Mouse (Mus musculus) kidney, adult 10 weeks (tissue): ENCODE results near the gene Ctu1. TPM values are rescaled to one million over a fixed set of nuclear protein-coding genes. Genes with fewer than 3 reads are reported as not detected.

Experiments
- polyA plus RNA-seq: library from polyadenylated mRNA; stranded (reverse); fragments of 350-450 nt; fragmentation: Illumina TruSeq; extraction: RNeasy Lipid Tissue Mini Kit (QIAGEN cat#74804); gene quantifications from one replicate; pipeline ENCODE4 v1.2.3, GENCODE M21; 2014; ENCODE audit warnings: low read depth, low replicate concordance

The Ctu1 gene
- polyA plus RNA-seq = 1.4 TPM

GRCm38 (mm10) chr7:43671809-43672580, at the start of gene Ctu1:
Gene Ctu1 (plus strand): TSS chr7:43672016.

GRCm38 (mm10) chr7:43634500-43634899, 37.3 kb upstream of the Ctu1 start, which contains the start of gene Ceacam18:
Gene Ceacam18 (plus strand): TSS chr7:43634707.

GRCm38 (mm10) chr7:43660002-43660401, 11.8 kb upstream of the Ctu1 start, which contains the start of gene Siglece:
Gene Siglece (minus strand): TSS chr7:43660161.

GRCm38 (mm10) chr7:43690118-43690517, 18.3 kb downstream of the Ctu1 start, which contains the start of gene Klk14:
Gene Klk14 (plus strand): TSS chr7:43690418.

GRCm38 (mm10) chr7:43712267-43712666, 40.5 kb downstream of the Ctu1 start, which contains the start of gene Klk13:
Gene Klk13 (plus strand): TSS chr7:43712567.

Other genes starting within 250 kb of the Ctu1 start
- gene Lim2, start 244.3 kb upstream of the Ctu1 start, polyA plus RNA-seq = not detected
- not detected for gene Nkg7, start 234.9 kb upstream of the Ctu1 start, polyA plus RNA-seq
- not detected for gene Cldnd2, start 231.2 kb upstream of the Ctu1 start, polyA plus RNA-seq
- 12.4 TPM for gene Etfb, start 227.9 kb upstream of the Ctu1 start, polyA plus RNA-seq
- not detected for gene Gm45233, start 227.9 kb upstream of the Ctu1 start, polyA plus RNA-seq
- gene Vsig10l, start 208.9 kb upstream of the Ctu1 start, polyA plus RNA-seq = 0.89 TPM
- gene Iglon5, start 181.9 kb upstream of the Ctu1 start, polyA plus RNA-seq = not detected
- not detected for gene 4931406B18Rik, start 166.1 kb upstream of the Ctu1 start, polyA plus RNA-seq
- gene Cd33, start 127.6 kb upstream of the Ctu1 start, polyA plus RNA-seq = 1.7 TPM
- 1.6 TPM for gene Zfp658, start 109.8 kb upstream of the Ctu1 start, polyA plus RNA-seq
- gene Zfp719, start 92.4 kb upstream of the Ctu1 start, polyA plus RNA-seq = 13.8 TPM
- not detected for gene Zfp819, start 64.8 kb upstream of the Ctu1 start, polyA plus RNA-seq
- gene Ceacam18, start 37.3 kb upstream of the Ctu1 start, polyA plus RNA-seq = not detected
- gene Siglece, start 11.9 kb upstream of the Ctu1 start, polyA plus RNA-seq = 0.32 TPM
- gene Klk14, start 18.4 kb downstream of the Ctu1 start, polyA plus RNA-seq = not detected
- gene Klk13, start 40.6 kb downstream of the Ctu1 start, polyA plus RNA-seq = not detected
- gene Klk12, start 96.9 kb downstream of the Ctu1 start, polyA plus RNA-seq = not detected
- gene Klk11, start 102.6 kb downstream of the Ctu1 start, polyA plus RNA-seq = not detected
- not detected for gene Klk10, start 109.0 kb downstream of the Ctu1 start, polyA plus RNA-seq
- gene Klk9, start 119.9 kb downstream of the Ctu1 start, polyA plus RNA-seq = not detected
- gene Klk8, start 125.6 kb downstream of the Ctu1 start, polyA plus RNA-seq = not detected
- not detected for gene Klk7, start 139.3 kb downstream of the Ctu1 start, polyA plus RNA-seq
- gene Klk6, start 152.5 kb downstream of the Ctu1 start, polyA plus RNA-seq = not detected
- not detected for gene Klk5, start 170.0 kb downstream of the Ctu1 start, polyA plus RNA-seq
- gene Klk4, start 209.1 kb downstream of the Ctu1 start, polyA plus RNA-seq = not detected